Mouse (Mus musculus) liver, postnatal 0 days (tissue): ENCODE measurements around the gene Rgs6. TPM values are rescaled to one million over a fixed set of nuclear protein-coding genes. Genes with fewer than 3 reads are reported as not detected.
A peak's percentile ranks its signal among the peaks of the same experiment; 100 is the strongest.

ENCODE experiments used
- ATAC-seq: fragments of 200-750 bp; cut with Nextera tagmentation; 2 replicates; pipeline ENCODE4 v1.8.0; 2017; ENCODE audit warnings: mild to moderate bottlenecking, moderate library complexity
- DNase-seq: peaks from one replicate; pipeline ENCODE4 v3.0.0-alpha.2; 2016
- H3K27ac ChIP-seq: fragments of 300-500 bp; sonication (generic); 2 replicates; pipeline ENCODE4 v1.5.1; 2014; ENCODE audit warnings: antibody characterized with exemption, moderate library complexity, mild to moderate bottlenecking, low read depth
- H3K27me3 ChIP-seq: fragments of 300-500 bp; sonication (generic); 2 replicates; pipeline ENCODE4 v1.6.1; 2014; ENCODE audit warnings: low read length, control low read depth, mixed read lengths; ENCODE audit not compliant: insufficient read depth
- H3K36me3 ChIP-seq: fragments of 300-500 bp; sonication (generic); replicated peaks from 2 replicates; pipeline ENCODE4 v1.6.1; 2014; ENCODE audit warnings: mild to moderate bottlenecking, control low read depth, low read length, moderate library complexity, mixed read lengths; ENCODE audit not compliant: insufficient read depth
- H3K4me1 ChIP-seq: fragments of 300-500 bp; sonication (generic); 2 replicates; pipeline ENCODE4 v1.6.1; 2014; ENCODE audit warnings: antibody characterized with exemption, mild to moderate bottlenecking, control low read depth; ENCODE audit not compliant: insufficient read depth
- H3K4me2 ChIP-seq: fragments of 300-500 bp; sonication (generic); 2 replicates; pipeline ENCODE4 v1.6.1; 2014; ENCODE audit warnings: low read depth, mild to moderate bottlenecking, low read length, moderate library complexity, mixed read lengths
- H3K4me3 ChIP-seq: fragments of 300-500 bp; sonication (generic); 2 replicates; pipeline ENCODE4 v1.5.1; 2014; ENCODE audit warnings: low read depth, low read length
- H3K9ac ChIP-seq: fragments of 300-500 bp; sonication (generic); replicated peaks from 2 replicates; pipeline ENCODE4 v1.6.1; 2014; ENCODE audit warnings: mild to moderate bottlenecking, moderate library complexity
- H3K9me3 ChIP-seq: fragments of 300-500 bp; sonication (generic); 2 replicates; pipeline ENCODE4 v1.6.1; 2016; ENCODE audit warnings: mild to moderate bottlenecking, control low read depth, low read length, mixed read lengths
- CTCF ChIP-seq: sonication (generic); IDR thresholded peaks from 2 replicates; pipeline ENCODE4 v1.5.1; 2016; ENCODE audit warnings: antibody characterized with exemption, low read depth
- EP300 ChIP-seq: IDR thresholded peaks from 2 replicates; pipeline ENCODE4 v1.6.1; 2016; ENCODE audit warnings: antibody characterized with exemption, low read depth, mild to moderate bottlenecking
- WGBS: fragments of 180-500 bp; shearing (Covaris S2); extraction: QIAGEN DNeasy Blood & Tissue Kit; methylation state at CpG from one replicate; pipeline ENCODE4 v1.1.7; 2014; ENCODE audit not compliant: insufficient replicate concordance; 5-methylcytosine and 5-hydroxymethylcytosine counted together
- polyA plus RNA-seq: library from polyadenylated mRNA; unstranded; fragments of >200 nt; fragmentation: Nextera tagmentation; extraction: Ambion mirVana; gene quantifications from 2 replicates; pipeline ENCODE4 v1.2.1, GENCODE M21; 2015

The Rgs6 gene
- polyA plus RNA-seq, 1 experiment from 2014 or later, result 0.09 TPM

DNA sequence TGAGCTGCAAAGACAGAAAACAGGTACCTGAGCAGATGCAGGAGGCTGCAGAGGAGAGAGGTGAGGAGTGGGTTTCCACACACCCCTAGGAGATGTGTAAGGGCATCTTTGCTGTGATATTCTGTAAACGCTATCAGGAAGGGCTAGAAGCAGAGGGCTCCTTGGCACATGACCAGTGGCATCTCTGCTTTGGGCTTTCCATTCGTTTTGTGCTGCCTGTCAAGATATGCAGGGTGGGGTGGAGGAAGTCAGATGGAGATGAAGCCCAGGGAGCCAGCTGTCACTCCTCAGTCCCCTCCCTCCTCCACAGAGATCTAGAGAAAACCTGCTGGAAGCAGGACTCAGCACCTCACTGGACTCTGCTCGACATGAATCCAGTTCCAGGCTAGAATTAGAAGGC lies 555.0 kb downstream of the Rgs6 start:
- Histone ChIP-seq H3K4me3 (no peak overlapping the region), H3K4me2 (peak overlapping the region; percentile 1; the same call in 1 of the 2 replicates), H3K4me1 (peaks cover 33% of the 10 kb centered on the region), H3K27ac (peak overlapping the region; percentile 50), H3K9ac (no peak overlapping the region), H3K9me3 (no peaks in the 10 kb centered on the region), H3K36me3 (no peaks in the 10 kb centered on the region), H3K27me3 (no peaks in the 10 kb centered on the region)
- peak; percentile 76 for ATAC-seq
- TF ChIP-seq EP300, result peak; percentile 55; the same call in 1 of the 2 replicates
- no peak for TF ChIP-seq CTCF
- peak; percentile 49 for DNase-seq
- WGBS, result 42% methylated on average over 3 of the region's 3 CpGs

DNA sequence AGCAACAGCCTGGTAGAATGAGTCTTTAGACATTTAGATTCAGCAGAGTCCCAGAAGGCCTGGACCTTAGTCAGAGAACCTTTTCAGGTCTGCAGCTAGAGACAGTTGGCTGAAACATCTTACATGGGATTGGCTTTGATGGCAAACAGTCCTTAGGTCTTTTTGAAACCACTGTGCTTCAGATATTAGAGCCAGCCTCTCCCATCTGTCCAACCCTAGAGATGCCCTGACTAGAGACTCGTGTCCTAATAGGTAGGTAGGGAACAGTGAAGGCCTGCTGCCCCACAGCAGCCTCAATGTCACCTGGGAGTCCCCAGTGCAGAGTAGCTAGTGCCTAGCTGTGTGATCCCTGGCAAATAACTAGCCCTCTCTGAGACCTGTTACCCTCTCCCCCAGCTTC lies 555.5 kb downstream of the Rgs6 start:
- Histone ChIP-seq H3K27me3 (no peaks in the 10 kb centered on the region), H3K4me3 (no peak overlapping the region), H3K9me3 (no peaks in the 10 kb centered on the region), H3K4me2 (peak overlapping the region; percentile 1; the same call in 1 of the 2 replicates), H3K36me3 (no peaks in the 10 kb centered on the region), H3K9ac (0 out of 2 replicates have a peak overlapping the region, but pooled peaks have one; percentile 0), H3K27ac (peak overlapping the region; percentile 19; the same call in 1 of the 2 replicates), H3K4me1 (peaks cover 33% of the 10 kb centered on the region)
- no peak for TF ChIP-seq EP300
- TF ChIP-seq CTCF, result no peak
- DNase-seq, result no peak
- no peak for ATAC-seq
- 69% methylated on average over 1 of the region's 1 CpGs for WGBS

DNA sequence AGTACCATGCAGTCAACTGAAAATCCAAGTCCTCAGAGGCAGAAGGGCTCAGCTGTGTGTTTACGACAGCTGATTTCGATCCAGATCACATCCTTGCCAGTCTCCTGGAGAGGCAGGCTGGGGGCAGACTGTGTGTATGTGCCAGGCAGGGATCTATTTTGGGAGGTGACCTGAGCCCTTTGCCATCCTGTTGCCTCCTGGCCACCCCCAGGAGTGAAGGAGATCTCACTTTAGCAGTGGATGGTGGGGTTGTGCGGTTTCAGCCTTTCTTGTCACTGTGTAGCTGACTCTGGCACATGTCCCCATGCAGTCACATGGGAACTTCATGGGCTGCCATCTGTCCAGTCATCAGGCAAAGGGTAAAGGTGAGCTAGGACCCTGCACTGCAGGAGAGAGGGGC lies 557.0 kb downstream of the Rgs6 start:
- Histone ChIP-seq H3K9ac (no peak overlapping the region), H3K4me3 (no peak overlapping the region), H3K27ac (no peak overlapping the region), H3K4me2 (no peak overlapping the region), H3K4me1 (peaks cover 33% of the 10 kb centered on the region), H3K9me3 (no peaks in the 10 kb centered on the region), H3K36me3 (no peaks in the 10 kb centered on the region), H3K27me3 (no peaks in the 10 kb centered on the region)
- WGBS, result 75% methylated on average over 3 of the region's 3 CpGs
- ATAC-seq (no peak), DNase-seq (no peak)
- no peak for TF ChIP-seq CTCF
- TF ChIP-seq EP300, result no peak

DNA sequence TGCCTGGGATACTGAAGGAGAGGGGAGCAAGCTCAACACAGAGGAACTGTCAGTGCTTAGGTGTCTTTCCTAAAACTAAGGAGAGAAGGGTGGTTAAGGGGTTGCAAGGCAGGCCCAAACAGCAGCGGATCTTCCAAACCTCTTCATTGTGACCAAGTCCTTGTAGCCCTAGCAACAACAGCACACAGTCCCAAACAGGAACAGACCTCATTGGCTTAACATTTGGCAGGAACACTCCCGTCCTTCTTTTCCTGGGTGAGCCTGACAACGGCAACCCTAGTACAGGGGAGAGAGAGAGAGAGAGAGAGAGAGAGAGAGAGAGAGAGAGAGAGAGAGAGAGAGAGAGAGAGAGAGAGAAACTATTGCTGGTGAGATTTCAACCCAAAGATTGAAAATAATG lies 557.8 kb downstream of the Rgs6 start:
- no peak overlapping the region for H3K9ac ChIP-seq

GRCm38 (mm10) chr12:83146917-83147316 lies 558.8 kb downstream of the Rgs6 start:
- Histone ChIP-seq H3K9ac (no peak overlapping the region), H3K9me3 (no peaks in the 10 kb centered on the region), H3K27ac (no peak overlapping the region), H3K27me3 (no peaks in the 10 kb centered on the region), H3K4me2 (no peak overlapping the region), H3K4me3 (no peak overlapping the region), H3K36me3 (no peaks in the 10 kb centered on the region), H3K4me1 (peaks cover 19% of the 10 kb centered on the region)
- ATAC-seq (peak; percentile 71), DNase-seq (no peak)
- TF ChIP-seq EP300, result no peak
- TF ChIP-seq CTCF, result no peak
- 40% methylated on average over 2 of the region's 2 CpGs for WGBS

More for the DNA sequence above, 557.8 kb downstream of the Rgs6 start:
- TF ChIP-seq EP300 (no peak), CTCF (no peak)
- no peak overlapping the region for H3K27ac ChIP-seq
- ATAC-seq (no peak), DNase-seq (no peak)
- H3K36me3 ChIP-seq, result no peaks in the 10 kb centered on the region
- H3K4me3 ChIP-seq, result no peak overlapping the region
- H3K9me3 ChIP-seq, result no peaks in the 10 kb centered on the region
- H3K27me3 ChIP-seq, result no peaks in the 10 kb centered on the region
- WGBS, result 49% methylated on average over 3 of the region's 3 CpGs
- peaks cover 27% of the 10 kb centered on the region for H3K4me1 ChIP-seq
- H3K4me2 ChIP-seq, result no peak overlapping the region

DNA sequence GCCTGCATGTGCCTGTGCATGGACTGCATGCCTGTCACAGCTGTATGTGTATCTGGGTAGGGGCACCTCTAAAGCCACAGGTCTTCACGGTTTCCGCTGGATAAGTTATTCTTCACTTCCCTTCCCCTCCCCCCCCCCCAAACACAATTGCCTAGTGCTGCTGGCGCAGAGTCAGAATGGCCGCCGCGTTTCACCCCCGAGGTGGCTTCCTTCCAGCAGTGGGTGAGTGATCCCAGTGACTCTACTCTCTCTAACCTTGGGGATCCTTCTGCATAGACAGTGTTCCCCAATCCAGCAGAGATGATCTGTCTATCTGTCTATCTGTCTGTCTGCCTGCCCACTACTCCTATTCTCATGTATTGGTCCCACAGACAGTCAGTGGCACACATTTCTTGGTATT lies 561.9 kb downstream of the Rgs6 start:
- Histone ChIP-seq H3K4me2 (no peak overlapping the region), H3K9me3 (no peaks in the 10 kb centered on the region), H3K27ac (no peak overlapping the region), H3K4me3 (no peak overlapping the region), H3K36me3 (no peaks in the 10 kb centered on the region), H3K9ac (no peak overlapping the region), H3K27me3 (no peaks in the 10 kb centered on the region), H3K4me1 (peaks cover 3% of the 10 kb centered on the region; the same call in 1 of the 2 replicates)
- WGBS, result 64% methylated on average over 7 of the region's 7 CpGs
- ATAC-seq (no peak), DNase-seq (no peak)
- no peak for TF ChIP-seq EP300
- no peak for TF ChIP-seq CTCF

DNA sequence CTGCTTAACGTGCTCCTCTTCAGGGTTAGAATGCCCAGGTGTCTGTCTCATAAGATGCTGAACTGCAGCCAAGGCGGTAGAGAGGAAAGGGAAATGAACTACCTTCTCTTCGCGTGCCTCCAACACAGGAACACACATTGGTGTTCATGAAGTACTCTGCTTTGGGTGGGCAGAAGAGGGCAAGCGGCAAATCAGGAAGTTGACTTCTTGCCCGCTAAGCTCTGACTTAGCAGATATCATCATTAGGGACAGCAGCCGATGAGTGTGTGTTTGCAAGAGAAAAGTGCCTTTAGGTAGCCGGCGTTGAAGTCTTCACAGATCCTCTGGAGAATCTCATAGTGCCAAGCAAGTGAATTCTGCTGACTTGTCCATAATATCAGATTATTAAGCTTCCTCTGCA lies 562.7 kb downstream of the Rgs6 start:
- no peak for DNase-seq
- no peaks in the 10 kb centered on the region for H3K9me3 ChIP-seq
- H3K9ac ChIP-seq, result no peak overlapping the region
- H3K36me3 ChIP-seq, result no peaks in the 10 kb centered on the region
- TF ChIP-seq EP300, result no peak
- no peak for TF ChIP-seq CTCF
- no peak for ATAC-seq
- H3K27ac ChIP-seq, result no peak overlapping the region
- no peaks in the 10 kb centered on the region for H3K27me3 ChIP-seq
- no peak overlapping the region for H3K4me2 ChIP-seq
- H3K4me1 ChIP-seq, result peaks cover 3% of the 10 kb centered on the region; the same call in 1 of the 2 replicates
- WGBS, result 58% methylated on average over 9 of the region's 9 CpGs
- no peak overlapping the region for H3K4me3 ChIP-seq
